24 mouse cellular contexts compared by ENCODE assay signal in genomic region chr16:93981190-93981841, GRCm38 (mm10). TPM values are rescaled to one million over a fixed set of nuclear protein-coding genes. Genes with fewer than 3 reads are reported as not detected.
DNase-seq lines count a peak whose midpoint lies in the region; ATAC-seq and TF ChIP-seq lines count a peak whose summit lies in the region.
"Had no signal": no experiment of that assay in that cellular context is flagged by ENCODE, and none has a peak within 500 bp of the region (broad histone marks: within the 10 kb centered on the region; RNA-seq: fewer than 3 reads in every experiment).

No protein-coding gene starts in this region.

- H3K4me1 ChIP-seq in midbrain, postnatal 0 days (ENCODE audit: insufficient read depth, low read length): no peaks in the 10 kb centered on the region
- H3K4me1 ChIP-seq in midbrain, embryonic 11.5 days (ENCODE audit: control insufficient read depth, insufficient read depth, low read length): no peaks in the 10 kb centered on the region
- H3K4me1 ChIP-seq: midbrain, embryonic 10.5 days had no signal

- H3K4me3 ChIP-seq in midbrain, postnatal 0 days (ENCODE audit: low read depth, low read length): no peak overlapping the region
- H3K4me3 ChIP-seq in midbrain, embryonic 11.5 days (ENCODE audit: low read depth, low read length): no peak overlapping the region
- H3K4me3 ChIP-seq: left cerebral cortex, adult 2 months; limb, embryonic 15.5 days; midbrain, embryonic 10.5 days; myocyte; neural tube, embryonic 15.5 days had no signal

- no peak overlapping the region for H3K9ac ChIP-seq in midbrain, postnatal 0 days (replicated peaks; ENCODE audit: low read length, poor library complexity, severe bottlenecking)
- no peak overlapping the region for H3K9ac ChIP-seq in midbrain, embryonic 11.5 days (ENCODE audit: low read length)
- H3K9ac ChIP-seq: hindbrain, embryonic 14.5 days; limb, embryonic 15.5 days; liver, postnatal 0 days; neural tube, embryonic 15.5 days had no signal

- H3K4me2 ChIP-seq in midbrain, postnatal 0 days (ENCODE audit: low read depth, low read length, poor library complexity, severe bottlenecking): no peak overlapping the region
- no peak overlapping the region for H3K4me2 ChIP-seq in midbrain, embryonic 11.5 days
- H3K4me2 ChIP-seq: hindbrain, embryonic 14.5 days; limb, embryonic 15.5 days; neural tube, embryonic 15.5 days had no signal

- no peaks in the 10 kb centered on the region for H3K9me3 ChIP-seq in midbrain, postnatal 0 days (ENCODE audit: low read length)
- H3K9me3 ChIP-seq in midbrain, embryonic 11.5 days (ENCODE audit: control insufficient read depth, low read length): no peaks in the 10 kb centered on the region
- H3K9me3 ChIP-seq: limb, embryonic 15.5 days; midbrain, embryonic 10.5 days; neural tube, embryonic 15.5 days had no signal

- 0 out of 2 replicates have a peak overlapping the region, but pooled peaks have one; percentile 26 for H3K27ac ChIP-seq in midbrain, postnatal 0 days (ENCODE audit: low read depth, low read length)
- H3K27ac ChIP-seq in midbrain, embryonic 11.5 days (ENCODE audit: low read depth, low read length): no peak overlapping the region
- H3K27ac ChIP-seq: hindbrain, embryonic 14.5 days; kidney, postnatal 0 days; left cerebral cortex, adult 2 months; limb, embryonic 15.5 days; midbrain, embryonic 10.5 days; neural tube, embryonic 15.5 days had no signal

- TF ChIP-seq CTCF in midbrain, postnatal 0 days (IDR thresholded peaks at IDR 0.05): no peak

- no peaks in the 10 kb centered on the region for H3K27me3 ChIP-seq in midbrain, postnatal 0 days (ENCODE audit: insufficient read depth, low read length)
- no peaks in the 10 kb centered on the region for H3K27me3 ChIP-seq in midbrain, embryonic 11.5 days (ENCODE audit: control insufficient read depth, insufficient read depth, low read length)
- H3K27me3 ChIP-seq: limb, embryonic 15.5 days; neural tube, embryonic 15.5 days had no signal

- 56% methylated on average over 15 of the region's 15 CpGs for WGBS in midbrain, postnatal 0 days
- WGBS in midbrain, embryonic 11.5 days: 82% methylated on average over 15 of the region's 15 CpGs

- peak; percentile 71 for ATAC-seq in frontal cortex, adult (ENCODE audit: low TSS enrichment)
- no peak for ATAC-seq in midbrain, postnatal 0 days (ENCODE audit: low FRiP score)
- ATAC-seq in midbrain, embryonic 11.5 days (ENCODE audit: low FRiP score): no peak
- ATAC-seq in megakaryocyte-erythroid progenitor cell, adult 5-6 weeks (replicated peaks; ENCODE audit: low FRiP score, low TSS enrichment, poor library complexity, severe bottlenecking): peak; percentile 64
- ATAC-seq: CD4-positive, CD25-positive, alpha-beta regulatory T cell, adult 4 months; forebrain, embryonic 16.5 days; liver, postnatal 0 days had no signal

- H3K36me3 ChIP-seq in midbrain, postnatal 0 days (ENCODE audit: insufficient read depth, low read length): no peaks in the 10 kb centered on the region
- H3K36me3 ChIP-seq in midbrain, embryonic 11.5 days (ENCODE audit: control insufficient read depth, insufficient read depth, low read length): no peaks in the 10 kb centered on the region
- H3K36me3 ChIP-seq: limb, embryonic 15.5 days; midbrain, embryonic 10.5 days; neural tube, embryonic 15.5 days had no signal

- no peak for DNase-seq in frontal cortex, postnatal 14 days (ENCODE audit: low spot score in 2 of 2)
- no peak for DNase-seq in midbrain, postnatal 0 days (ENCODE audit: low spot score)
- DNase-seq in midbrain, embryonic 11.5 days (ENCODE audit: low spot score, missing footprints): no peak
- DNase-seq in brain, adult 2 months (ENCODE audit: low read depth, low spot score): peak; percentile 42
- no peak for DNase-seq in cerebellum, adult 11 months
- DNase-seq in adrenal gland, adult 2 months: no peak
- DNase-seq: cerebellum, postnatal 10 days; gastrocnemius, postnatal 14 days; heart, postnatal 10 days; liver, postnatal 0 days; spleen, adult 18-20 months had no signal

RNA-seq across cellular contexts. Expression of gene Cldn14, which starts 27.3 kb away (rescaled TPM):
- 0.76 TPM in 1 of 2 replicates, not detected in the other for total RNA-seq in midbrain, postnatal 0 days (2014; rRNA removed)
- 0.12 TPM in 1 of 2 replicates, not detected in the other for polyA plus RNA-seq in midbrain, postnatal 0 days (2015; fragmentation: Nextera tagmentation; extraction: Ambion mirVana)
- polyA plus RNA-seq in midbrain, embryonic 11.5 days (2014; fragmentation: Nextera tagmentation; extraction: Ambion mirVana): not detected in 2 replicates
- not detected in 2 replicates for total RNA-seq in megakaryocyte-erythroid progenitor cell, adult 5-6 weeks (2014; fragmentation: Nextera tagmentation)
- total RNA-seq in megakaryocyte-erythroid progenitor cell, adult 5-6 weeks (2017): not detected in 2 replicates
- total RNA-seq in adrenal gland, adult 2 months (2021): not detected
- polyA plus RNA-seq in adrenal gland, adult 2 months (2012; rRNA removed): 0.08 TPM in 1 of 2 replicates, not detected in the other
- total RNA-seq: gastrocnemius, postnatal 14 days; heart, adult 8-10 months; heart, postnatal 10 days had no signal
- polyA plus RNA-seq: CD4-positive, CD25-positive, alpha-beta regulatory T cell, adult 4 months; forebrain, embryonic 16.5 days; hindbrain, embryonic 14.5 days; limb, embryonic 15.5 days; midbrain, embryonic 10.5 days; neural tube, embryonic 15.5 days; stomach, embryonic 14.5 days had no signal

Comparison
In these comparisons a context has a peak if more than half of its experiments do, and no peak if none do; other contexts are left out.
1. ATAC-seq: peak in frontal cortex, adult (single experiment) and megakaryocyte-erythroid progenitor cell, adult 5-6 weeks (single experiment); none in midbrain, postnatal 0 days (single experiment) and midbrain, embryonic 11.5 days (single experiment).